In genomic region chr13:33051697-33052096, GRCm38 (mm10) we compare ENCODE assay signal across 23 mouse cellular contexts. TPM values are rescaled to one million over a fixed set of nuclear protein-coding genes. Genes with fewer than 3 reads are reported as not detected.
DNase-seq lines count a peak whose midpoint lies in the region; ATAC-seq lines count a peak whose summit lies in the region.
"Had no signal": no experiment of that assay in that cellular context is flagged by ENCODE, and none has a peak within 500 bp of the region (broad histone marks: within the 10 kb centered on the region; RNA-seq: fewer than 3 reads in every experiment).

No protein-coding gene starts in this region.

- no peaks in the 10 kb centered on the region; the same call in 1 of the 2 replicates for H3K4me1 ChIP-seq in stomach, embryonic 16.5 days (ENCODE audit: control insufficient read depth, insufficient read depth, low read length)
- no peaks in the 10 kb centered on the region for H3K4me1 ChIP-seq in forebrain, embryonic 10.5 days
- H3K4me1 ChIP-seq: embryonic facial prominence, embryonic 13.5 days; hindbrain, embryonic 13.5 days had no signal

- H3K4me2 ChIP-seq in stomach, embryonic 16.5 days (ENCODE audit: low read depth, low read length) = no peak overlapping the region
- H3K4me2 ChIP-seq: embryonic facial prominence, embryonic 13.5 days; hindbrain, embryonic 13.5 days had no signal

- H3K9me3 ChIP-seq in stomach, embryonic 16.5 days (replicated peaks; ENCODE audit: control insufficient read depth, low read length) = no peaks in the 10 kb centered on the region
- 0 out of 2 replicates have a peak, but pooled peaks cover 2% of the 10 kb centered on the region for H3K9me3 ChIP-seq in forebrain, embryonic 10.5 days
- H3K9me3 ChIP-seq: embryonic facial prominence, embryonic 13.5 days; heart, embryonic 10.5 days; hindbrain, embryonic 13.5 days had no signal

- DNase-seq in urinary bladder, postnatal 14 days (ENCODE audit: low spot score) = peak; percentile 10
- DNase-seq in urinary bladder, postnatal 25 days (ENCODE audit: low spot score) = no peak
- peak; percentile 36 for DNase-seq in fibroblast of lung, adult 2 months (ENCODE audit: low read depth)
- no peak for DNase-seq in forebrain, embryonic 10.5 days (ENCODE audit: extremely low spot score, low spot score)
- no peak for DNase-seq in gastrocnemius, postnatal 25 days
- DNase-seq: adrenal gland, adult 2 months; adrenal gland, postnatal 25 days; cerebellum, adult 8-10 months; cerebellum, postnatal 14 days; gastrocnemius, adult 2 months; gastrocnemius, postnatal 36 days; heart, adult 18-20 months; heart, postnatal 10 days had no signal

- peak; percentile 47; the same call in 1 of the 2 replicates for ATAC-seq in stomach, embryonic 16.5 days (ENCODE audit: insufficient read depth, low FRiP score)
- no peak for ATAC-seq in CD4-positive, CD25-positive, alpha-beta regulatory T cell, adult 4 months
- ATAC-seq: activated CD4-positive, CD25-positive, alpha-beta regulatory T cell, adult 4 months; forebrain, embryonic 14.5 days; hindbrain, postnatal 0 days had no signal

- H3K27ac ChIP-seq in stomach, embryonic 16.5 days (ENCODE audit: low read length) = no peak overlapping the region
- H3K27ac ChIP-seq in forebrain, embryonic 10.5 days = no peak overlapping the region
- H3K27ac ChIP-seq: embryonic facial prominence, embryonic 13.5 days; gastrocnemius, adult 2 months; heart, embryonic 10.5 days; hindbrain, embryonic 13.5 days; hindbrain, postnatal 0 days had no signal

- 40% methylated on average over 3 of the region's 3 CpGs for WGBS in stomach, embryonic 16.5 days
- WGBS in forebrain, embryonic 10.5 days = 78% methylated on average over 3 of the region's 3 CpGs

- no peaks in the 10 kb centered on the region for H3K36me3 ChIP-seq in stomach, embryonic 16.5 days (ENCODE audit: control insufficient read depth, insufficient read depth, low read length)
- no peaks in the 10 kb centered on the region for H3K36me3 ChIP-seq in forebrain, embryonic 10.5 days (replicated peaks)
- H3K36me3 ChIP-seq: embryonic facial prominence, embryonic 13.5 days; heart, embryonic 10.5 days; hindbrain, embryonic 13.5 days had no signal

- no peak overlapping the region for H3K4me3 ChIP-seq in stomach, embryonic 16.5 days (replicated peaks; ENCODE audit: low read length)
- no peak overlapping the region for H3K4me3 ChIP-seq in forebrain, embryonic 10.5 days
- H3K4me3 ChIP-seq: embryonic facial prominence, embryonic 13.5 days; gastrocnemius, adult 2 months; heart, embryonic 10.5 days; hindbrain, embryonic 13.5 days had no signal

- no peak overlapping the region for H3K9ac ChIP-seq in stomach, embryonic 16.5 days (ENCODE audit: low read length)
- H3K9ac ChIP-seq: embryonic facial prominence, embryonic 13.5 days; hindbrain, embryonic 13.5 days had no signal

- no peaks in the 10 kb centered on the region for H3K27me3 ChIP-seq in stomach, embryonic 16.5 days (ENCODE audit: control insufficient read depth, insufficient read depth, low read length)
- no peaks in the 10 kb centered on the region for H3K27me3 ChIP-seq in forebrain, embryonic 10.5 days (ENCODE audit: poor library complexity, severe bottlenecking)
- H3K27me3 ChIP-seq: embryonic facial prominence, embryonic 13.5 days; hindbrain, embryonic 13.5 days had no signal

RNA-seq across cellular contexts. Expression of gene Serpinb9b, which starts 24.5 kb away (rescaled TPM):
- not detected in 2 replicates for polyA plus RNA-seq in stomach, embryonic 16.5 days (2015; fragmentation: Nextera tagmentation; extraction: Ambion mirVana)
- polyA plus RNA-seq in forebrain, embryonic 10.5 days (2016; fragmentation: Nextera tagmentation; extraction: Ambion mirVana) = not detected in 2 replicates
- total RNA-seq in gastrocnemius, postnatal 25 days (2021) = not detected
- under 1 TPM in 1 of 2 experiments, not detected in 1; 0.42 TPM for polyA plus RNA-seq in CD4-positive, CD25-positive, alpha-beta regulatory T cell, adult 4 months (2017; shearing (Covaris generic))
- total RNA-seq: adrenal gland, postnatal 25 days; gastrocnemius, adult 2 months; gastrocnemius, postnatal 36 days; hematopoietic stem cell, adult 5-6 weeks; hindbrain, postnatal 0 days had no signal
- polyA plus RNA-seq: embryonic facial prominence, embryonic 13.5 days had no signal

RNA-seq across cellular contexts. Expression of gene Serpinb1b, which starts 26.7 kb away (rescaled TPM):
- polyA plus RNA-seq in stomach, embryonic 16.5 days (2015; fragmentation: Nextera tagmentation; extraction: Ambion mirVana) = 0.96 and 2.2 TPM in 2 replicates
- not detected in 2 replicates for polyA plus RNA-seq in forebrain, embryonic 10.5 days (2016; fragmentation: Nextera tagmentation; extraction: Ambion mirVana)
- total RNA-seq in gastrocnemius, postnatal 25 days (2021) = not detected
- not detected for polyA plus RNA-seq in CD4-positive, CD25-positive, alpha-beta regulatory T cell, adult 4 months (2017; shearing (Covaris generic))
- total RNA-seq: gastrocnemius, adult 2 months; gastrocnemius, postnatal 36 days; heart, adult 18-20 months; heart, postnatal 10 days; hematopoietic stem cell, adult 5-6 weeks had no signal
- polyA plus RNA-seq: activated CD4-positive, CD25-positive, alpha-beta regulatory T cell, adult 4 months; heart, embryonic 10.5 days; intestine, embryonic 14.5 days had no signal

RNA-seq across cellular contexts. Expression of gene Serpinb9, which starts 48.6 kb away (rescaled TPM):
- polyA plus RNA-seq in stomach, embryonic 16.5 days (2015; fragmentation: Nextera tagmentation; extraction: Ambion mirVana) = 9.3 and 10.3 TPM in 2 replicates
- 0.42 and 0.64 TPM in 2 replicates for polyA plus RNA-seq in forebrain, embryonic 10.5 days (2016; fragmentation: Nextera tagmentation; extraction: Ambion mirVana)
- total RNA-seq in gastrocnemius, postnatal 25 days (2021) = 1 to 10 TPM; 2.2 TPM
- 10 to 100 TPM; 21.9 to 23.4 TPM for polyA plus RNA-seq in CD4-positive, CD25-positive, alpha-beta regulatory T cell, adult 4 months (2017; shearing (Covaris generic))

Comparison
In these comparisons a context has a peak if more than half of its experiments do, and no peak if none do; other contexts are left out.
1. DNase-seq: peak in urinary bladder, postnatal 14 days (single experiment) and fibroblast of lung, adult 2 months (single experiment); none in urinary bladder, postnatal 25 days (single experiment), forebrain, embryonic 10.5 days (single experiment) and gastrocnemius, postnatal 25 days (single experiment).